Mouse (Mus musculus) forebrain, embryonic 15.5 days (tissue): ENCODE data around the gene Exosc6. TPM values are rescaled to one million over a fixed set of nuclear protein-coding genes. Genes with fewer than 3 reads are reported as not detected.
"Not testable (repeated sequence)": the region's sequence is repeated elsewhere in the genome, so short reads cannot be mapped to it uniquely, and the experiment has no call there.

Source experiments
- ATAC-seq: fragments of 200-750 bp; cut with Nextera tagmentation; replicated peaks from 2 replicates; pipeline ENCODE4 v1.8.0; 2017; ENCODE audit warnings: mild to moderate bottlenecking, moderate TSS enrichment, moderate library complexity
- H3K27ac ChIP-seq: fragments of 300-500 bp; sonication (generic); replicated peaks from 2 replicates; pipeline ENCODE4 v1.5.1; 2015; ENCODE audit warnings: mild to moderate bottlenecking, inconsistent platforms
- H3K27me3 ChIP-seq: fragments of 300-500 bp; sonication (generic); 2 replicates; pipeline ENCODE4 v1.6.1; 2015; ENCODE audit warnings: inconsistent platforms
- H3K36me3 ChIP-seq: fragments of 300-500 bp; sonication (generic); 2 replicates; pipeline ENCODE4 v1.6.1; 2015; ENCODE audit warnings: mild to moderate bottlenecking, inconsistent platforms
- H3K4me1 ChIP-seq: fragments of 300-500 bp; sonication (generic); 2 replicates; pipeline ENCODE4 v1.6.1; 2015; ENCODE audit warnings: inconsistent platforms
- H3K4me2 ChIP-seq: fragments of 300-500 bp; sonication (generic); replicated peaks from 2 replicates; pipeline ENCODE4 v1.6.1; 2015; ENCODE audit warnings: mild to moderate bottlenecking, inconsistent platforms
- H3K4me3 ChIP-seq: fragments of 300-500 bp; sonication (generic); 2 replicates; pipeline ENCODE4 v1.5.1; 2015; ENCODE audit warnings: mild to moderate bottlenecking, inconsistent platforms
- H3K9ac ChIP-seq: fragments of 300-500 bp; sonication (generic); replicated peaks from 2 replicates; pipeline ENCODE4 v1.6.1; 2015; ENCODE audit warnings: mild to moderate bottlenecking, inconsistent platforms
- H3K9me3 ChIP-seq: fragments of 300-500 bp; sonication (generic); 2 replicates; pipeline ENCODE4 v1.6.1; 2016; ENCODE audit warnings: inconsistent platforms
- WGBS: fragments of 180-500 bp; shearing (Covaris S2); methylation state at CpG from one replicate; pipeline ENCODE4 v1.1.7; 2015; ENCODE audit warnings: mixed read lengths; 5-methylcytosine and 5-hydroxymethylcytosine counted together
- polyA plus RNA-seq: library from polyadenylated mRNA; unstranded; fragments of >200 nt; fragmentation: Nextera tagmentation; extraction: Ambion mirVana; gene quantifications from 2 replicates; pipeline ENCODE4 v1.2.1, GENCODE M21; 2015

Gene Exosc6
- polyA plus RNA-seq, 1 experiment from 2014 or later = not detected

DNA sequence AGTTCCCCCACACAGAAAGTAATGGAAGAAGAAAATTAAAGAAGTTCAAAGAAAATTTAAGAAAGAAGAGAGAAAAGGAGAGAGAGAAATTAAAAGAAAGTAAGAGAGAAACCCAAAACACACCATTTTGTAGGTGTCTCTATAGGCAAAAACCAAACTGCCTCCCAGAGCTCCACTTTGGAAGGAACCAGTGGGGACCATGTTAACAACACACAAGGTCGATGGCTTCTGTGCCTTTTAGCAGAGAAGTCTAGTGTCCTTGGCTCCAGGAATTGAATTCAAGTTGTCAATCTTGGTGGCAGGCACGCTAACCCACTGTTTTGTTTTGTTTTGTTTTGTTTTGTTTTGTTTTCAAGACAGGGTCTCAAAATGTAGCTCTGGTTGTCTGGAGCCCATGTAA is 6.8 kb downstream of the Exosc6 start:
- 0 out of 2 replicates have a peak, but pooled peaks cover 4% of the 10 kb centered on the region for H3K36me3 ChIP-seq
- H3K4me2 ChIP-seq = peak overlapping the region; percentile 73
- peak overlapping the region; percentile 91 for H3K4me3 ChIP-seq
- H3K9ac ChIP-seq = no peak overlapping the region
- peak overlapping the region; percentile 55; the same call in 1 of the 2 replicates for H3K27ac ChIP-seq
- H3K27me3 ChIP-seq = no peaks in the 10 kb centered on the region
- ATAC-seq = no peak
- H3K9me3 ChIP-seq = no peaks in the 10 kb centered on the region
- peaks cover 18% of the 10 kb centered on the region for H3K4me1 ChIP-seq
- WGBS = 41% methylated on average over 2 of the region's 2 CpGs

DNA sequence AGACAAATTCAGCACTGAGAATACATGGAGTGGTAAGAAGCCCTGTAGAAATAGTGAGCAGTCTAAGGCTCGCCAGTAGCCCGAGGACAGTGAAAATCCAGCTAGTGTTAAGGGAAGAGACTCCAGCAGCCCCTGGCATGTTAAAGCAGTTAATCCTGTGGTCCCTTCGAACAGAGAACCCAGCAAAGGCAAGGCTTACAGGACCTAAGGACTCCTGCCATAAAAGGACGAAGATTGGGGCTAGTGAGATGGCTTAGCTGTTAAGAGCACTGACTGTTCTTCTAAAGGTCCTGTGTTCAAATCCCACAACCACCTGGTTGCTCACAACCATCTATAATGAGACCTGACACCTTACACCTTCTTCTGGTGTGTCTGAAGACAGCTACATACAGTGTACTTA is 10.2 kb downstream of the Exosc6 start:
- no peaks in the 10 kb centered on the region for H3K27me3 ChIP-seq
- no peak for ATAC-seq
- WGBS = 71% methylated on average over 4 of the region's 4 CpGs
- H3K4me3 ChIP-seq = no peak overlapping the region
- H3K9me3 ChIP-seq = no peaks in the 10 kb centered on the region
- H3K27ac ChIP-seq = no peak overlapping the region
- no peak overlapping the region for H3K4me2 ChIP-seq
- H3K4me1 ChIP-seq = peaks cover 10% of the 10 kb centered on the region
- H3K36me3 ChIP-seq = no peaks in the 10 kb centered on the region
- H3K9ac ChIP-seq = no peak overlapping the region

DNA sequence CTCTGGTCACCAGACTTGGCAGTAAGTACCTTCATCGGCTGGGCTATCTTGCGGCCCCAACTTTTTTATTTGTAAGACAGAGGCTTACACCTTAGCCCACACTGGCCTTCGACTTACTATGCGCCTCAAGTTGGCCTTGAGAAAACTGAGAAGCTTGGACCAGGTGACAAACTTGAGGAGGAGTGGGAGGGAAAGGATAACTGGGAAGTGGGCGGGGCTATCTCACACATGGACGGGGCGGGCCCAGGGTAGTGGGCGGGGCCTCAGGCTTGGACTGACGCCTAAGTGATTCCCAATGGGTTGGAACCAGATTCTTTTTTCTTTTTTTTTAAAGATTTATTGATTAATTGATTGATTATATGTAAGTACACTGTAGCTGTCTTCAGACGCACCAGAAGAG is 11.3 kb downstream of the Exosc6 start:
- H3K4me3 ChIP-seq = no peak overlapping the region
- H3K4me1 ChIP-seq = peaks cover 5% of the 10 kb centered on the region
- no peak for ATAC-seq
- H3K36me3 ChIP-seq = no peaks in the 10 kb centered on the region
- no peak overlapping the region for H3K27ac ChIP-seq
- no peak overlapping the region for H3K9ac ChIP-seq
- H3K4me2 ChIP-seq = no peak overlapping the region
- no peaks in the 10 kb centered on the region for H3K27me3 ChIP-seq
- WGBS = 28% methylated on average over 10 of the region's 10 CpGs
- H3K9me3 ChIP-seq = no peaks in the 10 kb centered on the region

DNA sequence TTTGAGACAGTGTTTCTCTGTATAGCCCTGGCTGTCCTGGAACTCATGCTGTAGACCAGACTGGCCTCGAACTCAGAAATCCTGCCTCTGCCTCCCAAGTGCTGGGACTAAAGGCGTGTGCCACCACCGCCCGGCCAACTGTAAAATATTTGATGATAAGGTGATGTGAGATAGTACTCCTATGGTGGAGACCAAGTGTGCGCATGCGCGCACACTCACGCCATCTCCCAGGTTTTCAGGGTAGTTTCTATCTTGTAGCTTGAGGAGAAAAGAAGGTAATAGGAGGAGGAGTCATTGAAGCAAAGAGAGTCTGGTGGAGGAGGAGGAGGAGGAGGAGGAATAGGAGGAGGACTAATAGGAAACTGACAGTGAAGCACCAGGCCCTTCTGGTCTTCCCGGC is 12.5 kb downstream of the Exosc6 start:
- H3K27ac ChIP-seq, ATAC-seq, H3K4me1 ChIP-seq, H3K9ac ChIP-seq, H3K4me2 ChIP-seq, H3K27me3 ChIP-seq, H3K4me3 ChIP-seq, H3K9me3 ChIP-seq, H3K36me3 ChIP-seq: not testable (repeated sequence)
- 94% methylated on average over 9 of the region's 9 CpGs for WGBS

DNA sequence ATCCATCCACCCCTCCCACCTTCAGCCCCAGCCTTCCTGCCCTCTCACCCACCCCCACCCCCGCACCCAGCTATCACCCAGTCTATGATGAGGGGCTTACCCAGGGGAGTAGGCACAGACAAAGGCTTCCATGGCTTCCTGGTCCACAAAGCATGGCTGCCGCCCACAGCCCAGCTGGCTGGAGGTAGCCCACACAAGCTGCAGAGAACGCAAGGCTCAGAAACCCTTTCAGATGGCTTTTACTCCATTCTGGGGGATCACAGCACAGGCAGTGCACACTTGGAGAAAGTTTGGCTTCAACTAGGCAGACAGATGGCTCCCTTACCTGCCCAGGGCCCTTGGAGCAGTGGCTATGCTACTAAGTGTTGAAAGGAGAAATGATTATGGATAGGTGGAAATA is 19.8 kb downstream of the Exosc6 start:
- H3K36me3 ChIP-seq = no peaks in the 10 kb centered on the region
- H3K27me3 ChIP-seq = no peaks in the 10 kb centered on the region
- no peak for ATAC-seq
- no peak overlapping the region for H3K9ac ChIP-seq
- H3K4me2 ChIP-seq = no peak overlapping the region
- no peak overlapping the region for H3K4me3 ChIP-seq
- no peak overlapping the region for H3K27ac ChIP-seq
- 67% methylated on average over 3 of the region's 3 CpGs for WGBS
- H3K9me3 ChIP-seq = no peaks in the 10 kb centered on the region
- H3K4me1 ChIP-seq = no peaks in the 10 kb centered on the region

DNA sequence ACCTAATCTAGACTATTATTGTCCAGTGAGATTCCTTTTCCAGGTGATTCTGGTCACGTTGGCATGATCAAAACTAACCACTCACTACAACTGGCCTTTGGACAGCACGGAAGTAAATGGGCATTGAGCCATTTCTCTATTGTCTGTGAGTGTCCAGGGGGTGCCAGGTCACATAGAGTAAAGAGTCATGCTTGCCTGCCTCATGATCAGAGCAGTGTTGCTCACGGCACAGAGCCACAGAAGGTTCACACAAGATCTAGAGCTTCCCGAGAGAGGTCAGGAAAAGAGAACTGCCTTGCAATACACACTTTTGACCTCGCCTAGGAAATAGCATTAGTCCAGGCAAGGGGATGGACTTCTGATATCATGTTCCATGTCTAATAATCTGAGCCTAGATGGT is 23.3 kb downstream of the Exosc6 start:
- no peak for ATAC-seq
- Histone ChIP-seq H3K4me1 (no peaks in the 10 kb centered on the region), H3K27me3 (no peaks in the 10 kb centered on the region), H3K4me3 (no peak overlapping the region), H3K36me3 (no peaks in the 10 kb centered on the region), H3K9ac (no peak overlapping the region), H3K27ac (no peak overlapping the region), H3K9me3 (no peaks in the 10 kb centered on the region), H3K4me2 (no peak overlapping the region)
- WGBS = 64% methylated on average over 5 of the region's 5 CpGs

DNA sequence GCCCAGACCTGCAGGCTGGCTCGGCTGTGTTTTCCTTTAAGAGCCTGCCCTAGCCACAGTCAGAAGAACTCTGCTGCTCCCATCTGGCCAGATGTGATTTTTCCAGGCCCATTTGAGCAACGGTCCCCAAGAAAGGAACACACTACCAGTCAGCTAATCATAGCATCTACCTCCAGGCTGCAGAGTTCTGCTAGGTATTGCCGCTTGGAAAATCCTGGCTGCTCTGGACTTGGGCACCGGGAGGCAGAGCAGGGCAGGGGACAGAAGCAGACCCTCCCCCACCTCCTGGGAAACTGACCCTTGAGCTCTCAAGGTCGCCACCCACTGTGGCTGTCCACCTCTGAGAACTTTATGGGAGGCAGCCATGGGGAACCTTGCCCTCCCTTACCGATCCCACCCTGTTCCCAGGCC is 23.7 kb downstream of the Exosc6 start:
- no peak overlapping the region for H3K9ac ChIP-seq

DNA sequence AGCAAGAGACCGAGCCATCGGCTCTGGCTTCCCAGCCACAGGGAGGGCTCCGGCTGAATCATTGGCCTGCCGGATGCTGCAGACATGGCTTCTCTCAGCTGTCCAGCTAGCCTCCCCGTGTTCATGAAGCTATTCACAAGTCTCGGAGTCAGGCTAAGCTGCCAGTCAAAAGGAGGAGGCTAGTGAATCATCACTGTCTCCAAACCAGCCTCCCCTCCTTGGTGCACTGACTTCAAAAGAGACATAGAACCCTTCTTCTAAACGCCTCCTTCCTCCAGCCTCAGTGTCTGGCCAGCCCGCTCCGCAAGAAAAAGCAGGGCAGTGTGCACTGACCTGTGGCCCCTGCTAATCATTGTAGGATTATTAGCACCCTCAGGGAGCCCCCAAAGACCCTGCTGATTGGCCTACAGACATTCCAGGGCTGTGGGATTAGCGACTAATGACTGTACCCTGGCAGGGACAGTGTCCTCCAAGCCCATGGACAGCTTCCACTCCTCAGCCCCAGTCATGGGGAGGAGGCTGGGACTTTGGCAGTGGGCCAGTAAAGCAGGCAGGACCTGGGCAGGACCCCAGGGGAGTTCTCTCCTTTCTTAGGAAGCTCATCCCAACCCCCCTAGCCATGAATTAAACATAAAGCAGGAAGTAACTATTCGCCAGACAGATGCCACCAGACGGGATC is 25.6 kb downstream of the Exosc6 start:
- H3K4me3 ChIP-seq = no peak overlapping the region
- ATAC-seq = no peak
- H3K4me2 ChIP-seq = no peak overlapping the region
- H3K9ac ChIP-seq = no peak overlapping the region
- 34% methylated on average over 12 of the region's 12 CpGs for WGBS
- no peaks in the 10 kb centered on the region for H3K36me3 ChIP-seq
- H3K27ac ChIP-seq = no peak overlapping the region
- no peaks in the 10 kb centered on the region for H3K9me3 ChIP-seq
- no peaks in the 10 kb centered on the region for H3K4me1 ChIP-seq
- no peaks in the 10 kb centered on the region for H3K27me3 ChIP-seq

More for the DNA sequence above, 23.7 kb downstream of the Exosc6 start:
- no peaks in the 10 kb centered on the region for H3K27me3 ChIP-seq
- no peaks in the 10 kb centered on the region for H3K36me3 ChIP-seq
- 41% methylated on average over 6 of the region's 6 CpGs for WGBS
- no peak overlapping the region for H3K27ac ChIP-seq
- no peaks in the 10 kb centered on the region for H3K4me1 ChIP-seq
- no peak for ATAC-seq
- no peak overlapping the region for H3K4me2 ChIP-seq
- no peaks in the 10 kb centered on the region for H3K9me3 ChIP-seq
- H3K4me3 ChIP-seq = no peak overlapping the region

DNA sequence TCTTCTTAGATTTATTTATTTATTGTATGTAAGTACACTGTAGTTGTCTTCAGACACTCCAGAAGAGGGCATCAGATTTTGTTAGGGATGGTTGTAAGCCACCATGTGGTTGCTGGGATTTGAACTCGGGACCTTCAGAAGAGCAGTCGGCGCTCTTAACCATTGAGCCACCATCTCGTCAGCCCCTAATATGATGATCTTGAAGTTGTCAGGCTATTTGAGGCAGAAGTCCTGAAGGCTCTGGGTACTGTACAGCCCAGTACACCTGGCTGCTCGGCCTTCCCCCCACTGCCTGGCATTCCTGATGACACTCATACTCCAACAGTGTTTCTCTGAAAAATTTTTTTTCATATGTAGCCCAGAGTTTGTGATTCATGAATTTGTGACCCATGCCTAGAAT is 27.8 kb downstream of the Exosc6 start:
- H3K36me3 ChIP-seq, H3K27ac ChIP-seq, H3K9me3 ChIP-seq, H3K4me1 ChIP-seq, H3K9ac ChIP-seq, H3K27me3 ChIP-seq, H3K4me2 ChIP-seq, ATAC-seq, H3K4me3 ChIP-seq: not testable (repeated sequence)
- 88% methylated on average over 5 of the region's 5 CpGs for WGBS

DNA sequence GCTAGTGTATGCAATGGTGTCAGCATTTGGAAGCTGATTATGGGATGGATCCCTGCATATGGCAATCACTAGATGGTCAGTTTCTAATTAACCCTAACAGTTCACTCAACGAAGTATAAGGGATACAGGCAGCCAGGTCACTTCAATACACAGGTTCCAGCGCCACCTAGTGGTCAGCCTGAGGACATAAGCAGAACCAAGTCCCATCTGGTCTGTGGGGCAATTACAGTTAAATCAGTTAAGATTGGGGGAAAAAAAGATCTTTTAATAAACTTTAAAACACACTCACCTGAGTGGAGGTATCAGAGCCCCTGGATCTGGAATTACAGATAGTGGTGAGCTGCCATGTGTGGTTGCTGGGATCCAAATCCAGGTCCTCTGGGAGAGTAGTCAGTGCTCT is 34.0 kb downstream of the Exosc6 start:
- H3K4me2 ChIP-seq = no peak overlapping the region
- H3K27ac ChIP-seq = no peak overlapping the region
- H3K36me3 ChIP-seq = no peaks in the 10 kb centered on the region
- 0% methylated on average over 2 of the region's 2 CpGs for WGBS
- no peak overlapping the region for H3K9ac ChIP-seq
- peaks cover 7% of the 10 kb centered on the region for H3K4me1 ChIP-seq
- no peak for ATAC-seq
- H3K9me3 ChIP-seq = no peaks in the 10 kb centered on the region
- no peaks in the 10 kb centered on the region for H3K27me3 ChIP-seq
- no peak overlapping the region for H3K4me3 ChIP-seq

DNA sequence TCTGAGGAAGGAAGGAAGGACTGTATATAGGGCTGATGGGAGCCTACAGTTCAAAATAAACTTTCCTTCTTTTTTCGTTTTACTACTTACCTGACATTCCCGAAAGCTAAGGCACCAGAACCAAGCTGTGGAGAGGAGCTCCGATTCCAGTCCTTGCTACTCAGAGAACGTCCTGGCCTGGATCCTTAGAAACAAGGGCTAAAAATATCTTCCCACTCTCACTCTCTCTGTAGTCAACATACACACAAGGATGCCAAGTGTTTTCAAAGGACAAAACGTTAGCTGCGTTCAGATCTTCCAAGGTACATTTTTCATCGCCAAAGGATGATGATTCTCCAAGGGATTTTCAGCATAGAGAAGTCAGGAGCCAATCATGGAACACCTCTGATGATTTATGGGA is 35.6 kb downstream of the Exosc6 start:
- Histone ChIP-seq H3K27ac (no peak overlapping the region), H3K4me1 (peaks cover 17% of the 10 kb centered on the region), H3K36me3 (no peaks in the 10 kb centered on the region), H3K9me3 (no peaks in the 10 kb centered on the region), H3K4me3 (no peak overlapping the region), H3K9ac (no peak overlapping the region), H3K27me3 (no peaks in the 10 kb centered on the region), H3K4me2 (no peak overlapping the region)
- WGBS = 86% methylated on average over 7 of the region's 7 CpGs
- ATAC-seq = no peak

DNA sequence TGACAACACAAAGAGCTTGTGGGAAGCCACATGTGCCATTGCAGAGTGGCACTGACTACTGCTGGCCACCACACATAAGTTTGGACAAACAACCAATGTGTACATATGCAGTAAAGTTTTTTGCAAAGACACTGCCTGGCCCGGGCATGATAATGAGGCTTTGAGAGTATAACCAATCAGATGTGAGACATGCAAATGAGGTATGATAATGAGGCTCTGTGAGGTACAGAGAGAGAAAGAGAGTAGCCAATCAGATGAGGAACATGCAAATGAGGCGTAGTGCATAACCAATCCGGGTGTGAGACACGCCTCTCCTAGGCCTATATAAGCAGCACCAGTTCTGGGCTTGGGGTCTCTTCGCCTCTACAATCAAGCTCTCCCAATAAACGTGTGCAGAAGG is 36.2 kb downstream of the Exosc6 start, which contains the start of gene Clec18a:
Clec18a (minus strand) TSS at position 101 of the 400 bp plus-strand sequence.
- not testable (repeated sequence) for H3K9ac ChIP-seq, H3K4me3 ChIP-seq, H3K9me3 ChIP-seq, H3K27me3 ChIP-seq, ATAC-seq, H3K36me3 ChIP-seq, H3K27ac ChIP-seq, H3K4me2 ChIP-seq
- WGBS = 91% methylated on average over 5 of the region's 6 CpGs
- peaks cover 17% of the 10 kb centered on the region for H3K4me1 ChIP-seq
